Mouse (Mus musculus) bone marrow macrophage, adult 2 months (primary cell): ENCODE results near the gene Tenm3.

Experiments
- CTCF ChIP-seq: IDR thresholded peaks from 2 replicates; pipeline ENCODE4 v1.5.1; 2012; ENCODE audit warnings: low read depth, mild to moderate bottlenecking, low read length, moderate library complexity
- POLR2A ChIP-seq: IDR thresholded peaks from 2 replicates; pipeline ENCODE4 v1.6.1; 2012; ENCODE audit warnings: mild to moderate bottlenecking, low read depth, low read length, borderline replicate concordance

DNA sequence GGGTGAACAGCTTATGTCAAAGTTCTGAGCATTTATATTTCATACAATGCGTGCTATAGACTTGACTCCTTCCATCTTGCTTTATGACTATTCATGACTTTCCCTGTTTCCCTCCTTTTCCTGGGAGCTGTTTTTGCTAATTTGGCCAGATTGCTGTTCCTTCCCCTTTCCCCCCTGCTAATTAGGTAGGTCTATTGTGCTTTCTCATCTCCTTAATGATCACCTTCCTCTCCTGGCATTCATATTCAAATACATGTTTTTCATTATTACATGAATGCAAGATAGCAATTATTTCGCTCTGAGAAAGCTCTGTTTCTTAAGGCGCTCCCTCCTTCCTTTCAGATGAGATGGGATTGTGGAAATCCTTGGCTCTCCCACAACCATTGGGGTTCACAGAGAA lies 178.6 kb downstream of the Tenm3 start:
- TF ChIP-seq POLR2A (no peak), CTCF (no peak)
